Mouse (Mus musculus): Measurements from ENCODE around the gene Fbrs. TPM values are rescaled to one million over a fixed set of nuclear protein-coding genes. Genes with fewer than 3 reads are reported as not detected.
"Not testable (repeated sequence)": the region's sequence is repeated elsewhere in the genome, so short reads cannot be mapped to it uniquely, and the experiment has no call there.

Fbrs gene
- 92.1 and 93.0 TPM in 2 replicates for total RNA-seq (2017)

DNA sequence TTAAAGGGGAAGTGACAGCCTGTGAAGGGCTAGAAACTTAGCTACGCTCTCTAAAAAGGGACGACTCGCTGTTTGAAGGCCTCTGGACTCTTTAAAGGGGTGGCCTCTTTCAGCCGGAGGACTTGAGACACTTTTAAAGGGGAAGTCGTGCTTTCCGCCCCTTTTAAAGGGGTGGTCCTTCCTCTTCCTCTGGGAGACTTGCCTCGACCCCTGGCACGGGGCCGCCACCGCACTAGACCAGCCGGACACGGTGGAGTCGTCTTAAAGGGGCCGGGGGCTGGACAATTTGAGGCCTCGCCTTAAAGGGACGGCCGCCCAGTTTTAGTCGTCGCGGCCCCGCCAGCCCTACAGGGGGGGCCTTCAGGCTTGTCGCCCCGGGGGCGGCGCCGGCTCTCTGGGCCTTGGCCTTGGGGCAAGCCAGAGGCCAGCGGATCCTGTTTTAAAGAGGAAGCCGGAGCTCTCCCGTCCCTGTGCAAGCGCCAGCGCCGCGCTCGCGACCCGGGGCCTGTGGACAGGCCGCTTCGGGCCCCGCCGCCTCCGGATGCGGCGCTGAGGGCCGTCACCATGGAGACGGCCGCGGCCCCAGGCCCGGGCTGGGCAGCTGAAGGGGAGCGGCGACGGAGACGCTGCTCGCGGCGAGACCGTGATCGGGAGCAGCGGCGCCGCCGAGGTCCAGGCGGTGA, at the start of gene Fbrs:
Gene Fbrs (plus strand): TSS at position 565 of the 683 bp plus-strand sequence.
- ATAC-seq (ENCODE audit: extremely low read depth, insufficient number of reproducible peaks, low FRiP score, poor library complexity, severe bottlenecking): peak; percentile 28

DNA sequence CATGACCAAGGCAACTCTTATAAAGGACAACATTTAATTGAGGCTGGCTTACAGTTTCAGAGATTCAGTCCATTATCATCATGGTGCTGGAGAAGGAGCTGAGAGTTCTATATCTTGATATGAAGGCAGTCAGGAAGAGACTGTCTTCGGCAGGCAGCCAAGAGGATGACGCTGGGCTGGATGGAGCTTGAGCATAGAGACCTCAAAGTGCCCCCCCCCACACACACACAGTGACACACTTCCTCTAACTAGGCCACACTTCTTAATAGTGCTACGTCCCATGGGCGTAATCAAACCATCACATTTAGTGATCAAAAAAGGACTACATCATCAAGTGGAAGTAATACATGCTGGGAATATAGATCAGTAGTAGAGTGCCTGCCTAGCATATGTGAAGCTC, 43.8 kb upstream of the Fbrs start:
- ATAC-seq (ENCODE audit: extremely low read depth, insufficient number of reproducible peaks, low FRiP score, poor library complexity, severe bottlenecking): no peak

DNA sequence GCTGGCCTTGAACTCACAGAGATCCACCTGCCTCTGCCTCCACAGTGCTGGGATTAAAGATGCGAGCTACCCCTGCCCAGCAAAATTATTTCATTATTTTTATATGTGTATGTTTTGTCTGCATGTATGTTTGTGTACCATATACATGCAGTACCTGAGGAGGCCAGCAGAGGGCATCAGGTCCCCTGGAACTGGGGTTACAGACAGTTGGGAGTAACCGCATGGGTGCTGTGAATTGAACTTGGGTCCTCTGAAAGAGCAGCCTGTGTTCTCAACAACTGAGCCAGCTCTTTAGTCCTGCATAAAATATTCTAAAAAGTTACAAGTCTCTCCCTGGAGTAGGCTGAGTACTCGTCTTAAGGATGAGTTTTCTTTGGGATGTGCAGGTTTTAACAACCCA, 41.3 kb upstream of the Fbrs start:
- no peak for ATAC-seq (ENCODE audit: extremely low read depth, insufficient number of reproducible peaks, low FRiP score, poor library complexity, severe bottlenecking)

DNA sequence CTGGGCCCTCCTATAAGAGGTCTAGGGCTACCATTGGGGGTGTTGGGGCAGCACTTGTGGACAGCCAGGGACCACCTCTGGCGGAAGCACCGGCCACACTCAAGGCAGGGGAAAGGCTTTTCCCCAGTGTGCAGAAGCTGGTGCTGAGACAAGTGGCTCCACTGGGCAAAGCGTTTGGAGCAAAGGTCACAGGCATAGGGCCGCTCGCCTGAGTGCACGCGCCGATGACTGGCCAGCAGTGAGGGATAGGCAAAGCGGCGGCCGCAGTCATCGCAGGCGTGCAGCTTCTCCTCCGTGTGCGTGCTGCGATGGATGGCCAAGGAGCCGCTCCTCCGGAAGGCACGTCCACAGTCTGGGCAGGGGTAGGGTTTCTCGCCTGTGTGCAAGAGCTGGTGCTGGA, 35.0 kb upstream of the Fbrs start:
- ATAC-seq (ENCODE audit: extremely low read depth, insufficient number of reproducible peaks, low FRiP score, poor library complexity, severe bottlenecking): no peak

DNA sequence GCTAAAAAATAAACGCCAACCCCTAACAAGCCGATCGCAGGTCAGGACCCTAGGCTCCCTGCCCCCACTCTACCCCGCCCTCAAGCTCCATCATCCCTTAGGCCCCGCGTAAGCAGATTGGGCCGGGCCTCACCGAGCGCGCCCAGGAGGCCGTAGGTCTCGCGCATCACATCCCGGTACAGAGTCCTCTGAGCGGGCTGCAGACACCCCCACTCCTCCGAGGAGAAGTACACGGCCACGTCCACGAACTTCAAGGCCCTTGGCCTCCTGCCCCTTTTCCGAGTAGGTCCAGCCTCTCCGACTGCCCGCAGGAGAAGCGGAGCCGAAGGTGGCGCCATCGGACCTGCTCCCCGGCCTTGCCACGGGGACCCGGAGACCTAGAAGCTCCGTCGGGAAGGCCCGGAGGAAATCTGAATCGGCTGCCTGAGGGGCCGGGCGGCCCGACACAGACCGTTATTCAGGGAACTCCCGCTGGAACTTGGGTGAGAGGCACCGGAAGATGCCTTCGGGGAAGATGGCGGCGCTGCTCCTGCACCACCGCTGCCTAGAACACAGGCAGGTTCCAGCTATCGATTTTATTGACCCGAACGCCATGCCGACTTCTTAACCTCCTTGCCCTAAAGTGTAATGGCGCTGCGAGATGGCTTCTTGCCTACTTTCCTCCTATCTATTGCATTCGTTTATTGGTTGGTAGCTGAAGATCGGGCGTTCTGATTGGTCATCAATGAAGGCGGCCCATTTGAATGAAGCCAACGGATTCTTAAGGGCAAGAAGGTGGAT, 30.3 kb upstream of the Fbrs start, which contains the start of gene Zfp689:
Gene Zfp689 (minus strand): TSS at position 638 of the 780 bp plus-strand sequence.
- peak; percentile 96 for ATAC-seq (ENCODE audit: extremely low read depth, insufficient number of reproducible peaks, low FRiP score, poor library complexity, severe bottlenecking)

DNA sequence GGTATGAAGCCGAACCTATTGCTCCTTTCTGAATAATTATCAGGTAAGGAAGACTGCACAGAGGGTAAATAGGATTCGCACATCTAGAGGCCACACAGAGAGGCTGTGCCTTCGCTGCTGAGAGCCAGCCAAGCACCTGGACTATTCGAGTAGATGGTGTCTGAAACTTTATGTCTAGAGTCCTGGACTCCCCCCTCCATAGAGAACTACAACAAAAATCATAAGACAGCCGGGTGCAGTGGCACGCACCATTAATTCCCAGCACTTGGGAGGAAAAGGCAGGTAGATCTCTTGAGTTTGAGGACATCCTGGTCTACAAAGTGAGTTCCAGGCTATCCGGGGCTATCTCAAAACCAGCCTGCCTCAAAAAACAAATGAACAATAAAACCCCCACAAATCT, 29.0 kb upstream of the Fbrs start:
- ATAC-seq (ENCODE audit: extremely low read depth, insufficient number of reproducible peaks, low FRiP score, poor library complexity, severe bottlenecking): no peak

DNA sequence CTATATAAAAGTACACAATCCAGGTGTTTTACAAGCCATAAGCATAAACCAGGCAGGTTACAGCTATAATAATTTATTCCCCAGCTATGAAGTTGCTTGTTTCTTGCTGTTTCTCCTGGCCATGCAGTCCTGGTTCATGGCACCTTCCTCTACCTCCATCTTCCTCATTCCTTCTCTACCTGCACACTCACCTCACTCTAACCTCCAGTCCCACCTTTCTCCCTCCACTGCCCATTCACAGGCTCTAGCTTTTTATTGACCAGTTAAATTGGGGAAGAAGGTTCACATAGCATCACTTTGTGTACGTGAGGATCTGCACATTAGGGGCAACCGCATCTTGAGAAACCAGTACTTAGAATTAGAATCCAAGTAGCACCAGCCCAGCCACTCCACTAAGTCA, 25.9 kb upstream of the Fbrs start:
- ATAC-seq (ENCODE audit: extremely low read depth, insufficient number of reproducible peaks, low FRiP score, poor library complexity, severe bottlenecking): no peak

DNA sequence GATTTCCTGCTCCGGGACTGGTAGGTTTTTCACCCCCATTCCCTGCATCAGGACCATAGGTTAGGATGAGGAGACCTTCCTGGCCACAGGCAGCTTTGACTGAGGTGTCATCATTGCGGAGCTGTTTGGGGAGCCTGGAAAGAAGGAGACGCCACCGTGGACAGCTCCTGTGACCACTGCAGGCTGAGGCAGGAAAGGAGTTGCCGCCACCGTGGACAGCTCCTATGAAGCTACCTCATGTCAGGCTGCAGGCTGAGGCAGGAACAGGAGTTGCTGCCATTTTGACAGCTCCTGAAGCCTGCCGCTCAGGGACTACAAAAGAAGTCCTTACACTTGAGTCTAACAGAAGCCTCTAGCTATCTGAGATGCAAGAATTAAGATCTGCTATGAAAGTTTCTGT, 24.1 kb upstream of the Fbrs start:
- ATAC-seq (ENCODE audit: extremely low read depth, insufficient number of reproducible peaks, low FRiP score, poor library complexity, severe bottlenecking): no peak

DNA sequence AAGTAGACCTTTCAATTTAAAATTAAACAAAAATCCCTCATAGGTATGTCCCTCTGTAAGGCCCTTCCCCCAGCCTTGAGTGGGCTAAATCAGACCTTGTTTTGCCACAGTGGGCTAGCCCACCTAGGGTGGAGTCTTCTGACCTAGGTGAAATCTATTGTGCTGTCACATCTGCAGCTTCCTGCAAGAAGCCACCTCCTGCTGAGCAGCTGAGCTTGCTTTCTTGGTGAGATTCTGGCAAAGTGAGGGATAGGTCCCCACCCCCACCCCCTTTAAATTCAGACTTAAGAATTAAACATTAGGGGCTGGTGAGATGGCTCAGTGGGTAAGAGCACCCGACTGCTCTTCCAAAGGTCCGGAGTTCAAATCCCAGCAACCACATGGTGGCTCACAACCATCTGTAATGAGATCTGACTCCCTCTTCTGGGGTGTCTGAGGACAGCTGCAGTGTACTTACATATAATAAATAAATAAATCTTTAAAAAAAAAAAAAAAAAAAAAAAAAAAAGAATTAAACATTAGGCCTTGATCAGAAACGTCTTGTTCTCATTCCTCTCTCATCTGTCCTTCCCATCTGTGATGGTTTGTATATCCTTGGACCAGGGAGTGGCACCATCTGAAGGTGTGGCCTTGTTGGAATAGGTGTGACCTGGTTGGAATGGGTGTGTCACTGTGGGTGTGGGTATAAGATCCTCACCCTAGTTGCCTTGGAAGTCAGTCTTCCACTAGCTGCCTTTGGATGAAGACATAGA, 20.5 kb upstream of the Fbrs start:
- not testable (repeated sequence) for ATAC-seq (ENCODE audit: extremely low read depth, insufficient number of reproducible peaks, low FRiP score, poor library complexity, severe bottlenecking)

DNA sequence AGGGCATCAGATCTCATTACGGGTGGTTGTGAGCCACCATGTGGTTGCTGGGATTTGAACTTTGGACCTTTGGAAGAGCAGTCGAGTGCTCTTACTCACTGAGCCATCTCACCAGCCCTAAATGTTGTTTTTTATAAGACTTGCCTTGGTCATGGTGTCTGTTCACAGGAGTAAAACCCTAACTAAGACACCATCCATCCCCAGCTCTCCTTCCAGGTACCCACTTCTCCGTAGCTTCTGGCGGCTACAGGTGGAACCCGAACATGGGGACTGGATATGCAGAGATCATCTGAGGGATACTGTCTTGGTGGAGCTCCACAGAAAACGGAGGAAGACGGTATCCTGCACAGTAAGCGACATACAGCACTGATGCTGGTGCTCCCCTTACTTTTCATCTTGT, 19.7 kb upstream of the Fbrs start, which contains the start of gene Prr14:
Gene Prr14 (plus strand): TSS at position 301 of the 400 bp plus-strand sequence.
- not testable (repeated sequence) for ATAC-seq (ENCODE audit: extremely low read depth, insufficient number of reproducible peaks, low FRiP score, poor library complexity, severe bottlenecking)

DNA sequence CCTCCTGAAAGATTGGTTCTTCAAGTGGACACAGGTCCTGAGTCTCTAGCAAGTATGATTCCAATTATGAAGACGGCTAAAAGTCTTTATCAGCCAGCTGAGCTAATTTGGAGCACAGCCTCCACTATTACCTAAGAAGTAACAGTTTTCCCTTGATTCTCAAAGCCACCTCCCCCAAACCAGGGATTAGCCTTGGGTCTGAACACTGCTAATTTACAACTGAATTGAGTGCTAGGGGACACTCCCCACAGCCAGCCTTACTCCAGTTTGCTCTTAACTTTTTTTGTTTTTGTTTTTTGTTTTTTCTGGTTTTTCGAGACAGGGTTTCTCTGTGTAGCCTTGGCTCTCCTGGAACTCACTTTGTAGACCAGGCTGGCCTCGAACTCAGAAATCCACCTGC, 13.8 kb upstream of the Fbrs start:
- ATAC-seq (ENCODE audit: extremely low read depth, insufficient number of reproducible peaks, low FRiP score, poor library complexity, severe bottlenecking): no peak

DNA sequence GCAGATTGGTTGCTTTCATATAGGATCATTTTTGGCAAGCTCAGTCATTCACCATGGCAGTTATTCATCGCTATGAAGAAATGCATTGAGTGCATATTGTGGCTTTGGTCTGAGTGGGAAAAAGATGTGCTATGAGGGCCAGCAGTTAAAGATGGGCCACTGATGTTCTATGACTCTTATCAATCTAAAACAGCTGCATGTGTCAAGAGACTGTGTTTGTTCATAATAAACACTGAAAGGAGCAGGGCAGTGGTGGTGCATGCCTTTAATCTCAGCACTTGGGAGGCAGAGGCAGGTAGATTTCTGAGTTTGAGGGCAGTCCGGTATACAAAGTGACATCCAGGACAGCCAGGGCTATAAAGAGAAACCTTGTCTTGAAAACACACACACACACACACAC, 13.3 kb upstream of the Fbrs start:
- not testable (repeated sequence) for ATAC-seq (ENCODE audit: extremely low read depth, insufficient number of reproducible peaks, low FRiP score, poor library complexity, severe bottlenecking)

DNA sequence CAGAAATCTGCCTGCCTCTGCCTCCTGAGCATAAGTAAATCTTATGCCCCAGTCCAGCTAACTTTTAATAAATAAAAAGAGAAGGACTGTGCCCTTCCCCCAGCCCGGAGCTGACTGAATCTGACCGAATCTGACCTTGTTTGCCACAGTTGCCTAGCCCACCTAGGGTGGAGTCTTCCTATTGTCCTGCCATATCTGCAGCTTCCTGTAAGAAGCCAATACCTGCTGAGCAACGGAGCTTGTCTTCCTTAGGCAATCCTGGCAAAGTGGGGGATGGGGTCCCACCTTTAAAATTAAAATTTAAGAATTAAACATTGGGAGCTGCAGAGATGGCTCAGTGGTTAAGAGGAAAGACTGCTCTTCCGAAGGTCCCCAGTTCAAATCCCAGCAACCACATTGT, 12.4 kb upstream of the Fbrs start:
- ATAC-seq (ENCODE audit: extremely low read depth, insufficient number of reproducible peaks, low FRiP score, poor library complexity, severe bottlenecking): no peak

DNA sequence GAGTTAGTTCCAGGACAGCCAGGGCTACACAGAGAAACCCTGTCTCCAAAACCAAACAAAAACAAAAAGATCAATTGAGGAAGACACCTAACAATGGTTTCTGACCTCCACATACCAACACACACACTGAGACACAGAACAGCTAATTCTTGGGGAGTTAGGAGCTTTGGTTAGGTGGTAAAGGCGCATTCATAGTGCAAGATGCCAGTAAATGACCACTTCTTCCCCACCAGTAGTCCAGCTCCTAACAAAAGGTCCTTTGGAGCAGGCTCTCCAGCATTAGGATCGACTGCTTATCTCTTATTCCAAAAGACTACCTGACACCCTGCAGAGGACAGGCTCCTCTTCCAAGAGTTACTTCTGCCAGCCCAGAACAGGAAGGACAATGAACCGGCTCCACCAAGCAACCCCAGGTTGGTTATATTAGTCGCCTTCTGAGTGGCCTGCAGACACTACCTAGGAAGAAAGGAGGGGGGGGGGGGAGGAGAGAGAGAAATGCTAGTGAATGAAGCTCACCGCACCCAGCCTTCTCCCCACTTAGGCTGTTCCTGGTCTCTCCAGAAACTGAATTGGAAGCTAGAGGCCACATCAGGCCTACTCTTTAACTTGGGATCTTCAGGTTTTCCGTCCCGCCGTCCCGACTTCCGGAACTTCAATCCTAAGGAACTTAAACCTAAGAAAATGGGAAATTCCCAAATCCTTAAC, 8.8 kb upstream of the Fbrs start:
- ATAC-seq (ENCODE audit: extremely low read depth, insufficient number of reproducible peaks, low FRiP score, poor library complexity, severe bottlenecking): no peak

DNA sequence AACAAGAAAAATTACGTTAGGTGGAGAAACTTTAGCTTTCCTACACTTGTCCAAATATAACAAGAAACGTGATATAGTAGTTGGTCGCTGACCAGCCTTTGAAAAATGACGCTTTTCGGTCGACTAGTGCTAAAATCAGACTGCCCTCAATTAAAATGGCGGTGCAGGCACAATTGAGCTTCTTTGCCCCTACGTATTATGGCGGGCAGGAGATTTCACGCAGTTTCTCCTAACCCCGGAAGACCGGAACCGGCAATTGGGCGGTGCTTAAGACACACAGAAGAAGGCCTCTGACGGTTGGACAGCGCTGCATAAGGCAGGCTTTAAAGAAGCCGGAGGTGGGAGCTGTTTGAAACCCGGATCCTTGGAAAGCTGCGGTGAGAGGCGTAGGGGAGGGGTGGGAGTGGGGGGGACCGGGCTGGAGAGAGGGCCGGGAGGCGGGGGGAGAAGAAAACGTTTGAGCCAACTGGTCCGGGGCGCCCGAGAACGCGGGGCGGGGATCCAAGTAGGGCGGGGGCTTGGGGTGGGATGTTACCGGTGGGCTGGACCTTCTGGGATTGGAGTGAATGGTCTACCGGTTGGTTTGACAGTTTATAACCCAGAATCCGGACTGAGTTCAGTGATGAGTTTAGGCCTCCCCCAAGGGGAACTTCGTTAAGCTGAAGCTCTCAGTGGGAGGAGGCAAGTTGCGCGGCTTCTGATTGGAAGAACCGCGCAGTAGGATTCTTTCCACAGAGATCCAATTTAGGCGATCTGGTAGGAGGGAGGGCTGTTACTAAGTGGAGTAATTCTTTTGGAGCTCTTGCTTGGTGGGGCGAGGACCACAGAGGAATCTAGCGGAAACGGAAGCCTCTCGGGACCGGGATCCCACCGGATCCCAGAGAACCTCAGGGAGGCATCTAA, 8.0 kb upstream of the Fbrs start:
- peak; percentile 92 for ATAC-seq (ENCODE audit: extremely low read depth, insufficient number of reproducible peaks, low FRiP score, poor library complexity, severe bottlenecking)

DNA sequence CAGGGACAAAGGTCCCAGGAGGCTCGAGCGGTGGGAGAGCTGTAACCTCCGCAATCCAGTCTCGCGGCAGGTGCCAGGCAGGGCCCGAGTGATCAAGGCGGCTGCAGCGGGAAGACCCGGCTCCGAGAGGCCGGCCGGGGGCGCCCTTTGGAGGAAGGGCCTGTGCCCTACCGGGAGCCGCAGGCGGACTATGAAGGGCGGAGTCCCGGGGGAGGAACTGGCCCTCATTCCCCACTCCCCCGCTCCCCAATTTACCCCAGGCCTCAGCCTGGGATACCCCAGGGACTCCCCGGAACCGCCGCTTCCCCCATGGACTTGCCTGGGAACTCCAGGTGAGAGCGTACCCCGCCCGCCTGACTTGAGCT, 7.4 kb upstream of the Fbrs start:
- ATAC-seq (ENCODE audit: extremely low read depth, insufficient number of reproducible peaks, low FRiP score, poor library complexity, severe bottlenecking): no peak

DNA sequence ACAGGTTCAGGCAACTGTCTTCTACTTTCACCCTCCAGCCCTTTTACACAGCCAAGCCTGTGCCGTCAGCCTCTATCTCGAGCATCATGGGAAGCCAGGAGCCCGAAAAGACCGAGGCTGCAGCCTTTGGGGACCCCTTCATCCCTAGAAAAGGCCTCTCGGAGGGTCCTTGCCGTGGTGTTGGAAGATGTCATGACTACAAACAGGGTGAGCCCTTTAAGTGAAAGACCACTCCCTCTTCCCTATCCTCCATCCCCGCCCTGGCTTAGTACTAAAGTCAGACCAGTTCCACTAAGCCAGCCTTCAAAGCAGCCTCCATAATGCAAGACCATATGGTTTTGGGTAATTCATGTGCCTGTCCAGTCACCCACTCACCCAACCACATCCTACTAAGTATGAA, 6.9 kb upstream of the Fbrs start:
- ATAC-seq (ENCODE audit: extremely low read depth, insufficient number of reproducible peaks, low FRiP score, poor library complexity, severe bottlenecking): no peak

DNA sequence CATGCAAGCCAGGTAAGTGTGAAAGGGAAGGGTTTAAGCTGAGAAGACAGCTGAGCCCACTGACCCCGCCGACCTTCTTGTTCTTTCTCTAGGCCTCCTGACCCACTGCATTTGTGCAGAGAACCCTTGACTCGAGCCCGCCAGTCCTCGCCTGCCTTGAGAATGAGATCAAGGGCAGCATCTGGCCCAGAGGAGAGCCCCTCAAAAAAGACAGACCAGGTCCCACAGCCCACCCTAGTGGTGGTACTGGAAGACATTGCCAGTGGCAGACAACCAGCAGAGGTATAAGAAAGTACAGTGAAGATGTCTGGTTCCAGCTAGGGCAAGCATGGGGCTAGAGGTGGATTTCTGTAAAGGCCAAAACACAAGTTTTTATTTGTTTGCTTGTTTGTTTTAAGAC, 5.3 kb upstream of the Fbrs start:
- ATAC-seq (ENCODE audit: extremely low read depth, insufficient number of reproducible peaks, low FRiP score, poor library complexity, severe bottlenecking): no peak

Data from neutrophil, adult 5-6 weeks (primary cell).